In genomic region chr11:22799987-22800424, GRCm38 (mm10) we compare ENCODE assay signal across 7 mouse cellular contexts.
DNase-seq lines count a peak whose midpoint lies in the region; ATAC-seq and TF ChIP-seq lines count a peak whose summit lies in the region.

No protein-coding gene starts in this region.

- no peaks in the 10 kb centered on the region for H3K79me2 ChIP-seq in myocyte (ENCODE audit: control insufficient read depth, insufficient read depth)

- intact Hi-C loops in left cerebral cortex, postnatal 4 days (cut with DNase I): no loop called here

- no peak overlapping the region for H3K9ac ChIP-seq in heart, postnatal 0 days (replicated peaks; ENCODE audit: low read depth, low read length)

- TF ChIP-seq CTCF in heart, postnatal 0 days (IDR thresholded peaks at IDR 0.05; ENCODE audit: low read depth): no peak

- no peak overlapping the region for H3K27ac ChIP-seq in heart, postnatal 0 days (ENCODE audit: low read depth)

- peaks cover 9% of the 10 kb centered on the region; the same call in 1 of the 2 replicates for H3K4me1 ChIP-seq in heart, postnatal 0 days (ENCODE audit: control insufficient read depth, insufficient read depth)

- WGBS in heart, postnatal 0 days: 16% methylated on average over 9 of the region's 9 CpGs

- no peak for TF ChIP-seq POLR2A in myocyte (IDR thresholded peaks at IDR 0.05; ENCODE audit: insufficient read length, low read depth)

- no peaks in the 10 kb centered on the region for H3K36me3 ChIP-seq in heart, postnatal 0 days (replicated peaks; ENCODE audit: control insufficient read depth, insufficient read depth, low read length)
- no peaks in the 10 kb centered on the region for H3K36me3 ChIP-seq in myocyte (ENCODE audit: control insufficient read depth, insufficient read depth)

- H3ac ChIP-seq in myocyte (ENCODE audit: control insufficient read depth, insufficient read length): no peak overlapping the region

- ATAC-seq in heart, postnatal 0 days (ENCODE audit: insufficient read depth, low read depth): peak; percentile 44; the same call in 1 of the 2 replicates

- TF ChIP-seq EP300 in heart, postnatal 0 days (IDR thresholded peaks at IDR 0.05; ENCODE audit: low read depth): no peak

- H3K4me3 ChIP-seq in heart, postnatal 0 days (ENCODE audit: low read depth, low read length): no peak overlapping the region
- no peak overlapping the region for H3K4me3 ChIP-seq in myocyte

- peak overlapping the region; percentile 22; the same call in 1 of the 2 replicates for H3K4me2 ChIP-seq in heart, postnatal 0 days (ENCODE audit: low read depth, low read length)
- peak overlapping the region; percentile 6 for H3K4me2 ChIP-seq in myocyte (ENCODE audit: low read depth)

- no peaks in the 10 kb centered on the region for H3K27me3 ChIP-seq in heart, postnatal 0 days (ENCODE audit: control insufficient read depth, insufficient read depth, low read length)
- H3K27me3 ChIP-seq in myocyte (ENCODE audit: control insufficient read depth, insufficient read depth, insufficient read length): no peaks in the 10 kb centered on the region

- H3K9me3 ChIP-seq in heart, postnatal 0 days (replicated peaks; ENCODE audit: control insufficient read depth, low read length): no peaks in the 10 kb centered on the region

- peak; percentile 45 for DNase-seq in urinary bladder, postnatal 14 days (ENCODE audit: low spot score)
- DNase-seq in urinary bladder, postnatal 36 days (ENCODE audit: low spot score in 2 of 2): no peak
- peak; percentile 43 for DNase-seq in heart, postnatal 0 days (ENCODE audit: low spot score)
- DNase-seq in kidney, postnatal 4 days: peak; percentile 66 to 77
- no peak for DNase-seq in frontal cortex, postnatal 36 days (ENCODE audit: low spot score in 2 of 2)
- no peak for DNase-seq in left cerebral cortex, postnatal 4 days

TF ChIP-seq in myocyte, 11 proteins besides CTCF, POLR2A, EP300 and RAD21:
- TF ChIP-seq POLR2AphosphoS2 (IDR thresholded peaks at IDR 0.05; ENCODE audit: insufficient read length, low read depth) (no peak), MYOG (IDR thresholded peaks at IDR 0.05; ENCODE audit: control insufficient read depth in 1 of 3, insufficient read depth in 1 of 3, insufficient read length in 2 of 3, low read depth in 2 of 3) (peak in 1 of 3 experiments; percentile 21), USF1 (IDR thresholded peaks at IDR 0.05; ENCODE audit: low read depth) (no peak)
TF ChIP-seq in myocyte: peak in this region for 1.

Comparison
In these comparisons a context has a peak if more than half of its experiments do, and no peak if none do; other contexts are left out.
1. DNase-seq: peak in urinary bladder, postnatal 14 days (single experiment), heart, postnatal 0 days (single experiment) and kidney, postnatal 4 days (2 of 2); none in urinary bladder, postnatal 36 days (0 of 2), frontal cortex, postnatal 36 days (0 of 2) and left cerebral cortex, postnatal 4 days (single experiment).